Mouse (Mus musculus) MEL (cell line): Measurements from ENCODE around the gene Lcn8.

Experiments used
- CTCF ChIP-seq, 3 experiments: IDR thresholded peaks in 2 of 3; conservative IDR thresholded peaks in 1 of 3; 2 replicates each; pipeline ENCODE4 v1.5.1; 2011 to 2012; ENCODE audit warnings: low read length in 3 of 3, low read depth in 2 of 3, mild to moderate bottlenecking in 2 of 3, improper control_type of control experiment in 1 of 3, inconsistent platforms in 1 of 3, mixed read lengths in 1 of 3, moderate library complexity in 1 of 3; ENCODE audit not compliant: control insufficient read depth in 1 of 3, insufficient read depth in 1 of 3, poor library complexity in 1 of 3, severe bottlenecking in 1 of 3
- POLR2A ChIP-seq, 2 experiments: IDR thresholded peaks; 2 replicates each; pipeline ENCODE4 v1.6.1; 2011 to 2012; ENCODE audit warnings: low read length in 2 of 2, mild to moderate bottlenecking in 2 of 2, control low read depth in 1 of 2, improper control_type of control experiment in 1 of 2, low read depth in 1 of 2, moderate library complexity in 1 of 2; ENCODE audit not compliant: control insufficient read depth in 1 of 2, insufficient read depth in 1 of 2, poor library complexity in 1 of 2
- ZMIZ1 ChIP-seq: IDR thresholded peaks from 2 replicates; pipeline ENCODE4 v1.6.1; 2012; ENCODE audit warnings: low read depth, mild to moderate bottlenecking, inconsistent platforms, low read length, improper control_type of control experiment, moderate library complexity

DNA sequence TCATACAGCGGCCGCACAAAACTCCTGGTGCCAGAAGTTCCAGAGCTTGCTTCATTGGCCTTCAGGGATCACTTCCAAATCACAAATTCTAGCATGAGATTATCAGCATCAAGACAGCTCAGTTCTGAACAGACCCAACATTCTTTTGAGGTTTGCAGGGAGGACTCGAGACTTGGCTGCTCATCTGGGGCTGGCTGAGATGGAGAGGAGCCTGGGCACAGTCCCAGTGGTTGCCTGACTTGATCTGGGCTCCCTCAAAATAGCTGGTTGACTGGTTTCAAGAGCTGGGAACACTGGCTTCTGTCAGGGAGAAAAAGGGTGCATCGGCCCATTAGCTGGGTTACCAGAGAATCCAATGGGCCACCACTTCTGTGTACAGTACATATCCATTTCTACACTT lies 3.8 kb downstream of the Lcn8 start:
- TF ChIP-seq POLR2A (IDR thresholded peaks at IDR 0.05; ENCODE audit: control insufficient read depth in 1 of 2, insufficient read depth in 1 of 2, low read depth in 1 of 2, low read length in 2 of 2, poor library complexity in 1 of 2) (no peak), CTCF (IDR thresholded peaks at IDR 0.05 in 2 of 3, conservative IDR thresholded peaks at IDR 0.05 in 1 of 3; ENCODE audit: control insufficient read depth in 1 of 3, insufficient read depth in 1 of 3, low read depth in 2 of 3, low read length in 3 of 3, poor library complexity in 1 of 3, severe bottlenecking in 1 of 3) (no peak), ZMIZ1 (no peak)
